Mouse (Mus musculus): ENCODE data around the gene Kdm2b.

Gene Kdm2b

DNA sequence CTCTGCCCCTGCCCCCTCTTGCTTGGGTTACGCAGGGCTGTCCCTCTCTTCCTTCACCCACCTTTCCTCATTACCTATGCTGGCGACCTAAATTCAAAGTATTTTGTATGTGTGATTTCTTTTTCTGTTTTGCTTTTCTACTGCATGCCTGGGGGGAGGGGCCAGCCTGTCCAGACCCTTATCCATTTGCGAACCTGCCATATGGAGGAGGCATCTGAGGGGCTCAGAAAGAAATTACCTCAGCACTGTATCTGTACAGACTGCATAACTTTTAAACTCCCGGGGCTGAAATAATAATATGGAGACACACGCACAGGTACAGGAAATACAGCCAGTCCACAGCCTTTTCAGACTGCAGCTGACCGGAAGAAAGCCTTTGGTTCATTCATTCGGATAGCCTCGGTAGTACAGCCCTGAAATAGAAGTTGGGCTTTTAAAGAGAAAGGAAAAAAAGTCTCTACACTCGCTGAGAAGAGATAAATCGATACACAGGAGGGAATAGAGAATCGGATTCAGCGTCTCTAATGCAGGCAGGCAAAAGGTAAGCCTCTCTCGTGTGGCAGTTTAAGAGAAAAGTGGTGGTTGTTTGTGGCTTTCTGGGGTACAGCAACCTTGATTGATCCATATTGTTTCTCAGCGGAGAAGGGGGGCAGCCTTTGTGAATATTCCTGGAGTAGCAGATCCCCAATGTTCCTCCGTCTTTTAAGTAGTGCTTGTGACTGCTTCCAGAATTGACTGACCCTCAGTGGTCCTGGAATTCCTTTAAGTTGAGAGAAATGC lies at the start of gene Kdm2b:
TSS of gene Kdm2b (minus strand) at position 273 of the 780 bp plus-strand sequence.
- in situ Hi-C loops (cut with MboI, MseI) = no loop called here

DNA sequence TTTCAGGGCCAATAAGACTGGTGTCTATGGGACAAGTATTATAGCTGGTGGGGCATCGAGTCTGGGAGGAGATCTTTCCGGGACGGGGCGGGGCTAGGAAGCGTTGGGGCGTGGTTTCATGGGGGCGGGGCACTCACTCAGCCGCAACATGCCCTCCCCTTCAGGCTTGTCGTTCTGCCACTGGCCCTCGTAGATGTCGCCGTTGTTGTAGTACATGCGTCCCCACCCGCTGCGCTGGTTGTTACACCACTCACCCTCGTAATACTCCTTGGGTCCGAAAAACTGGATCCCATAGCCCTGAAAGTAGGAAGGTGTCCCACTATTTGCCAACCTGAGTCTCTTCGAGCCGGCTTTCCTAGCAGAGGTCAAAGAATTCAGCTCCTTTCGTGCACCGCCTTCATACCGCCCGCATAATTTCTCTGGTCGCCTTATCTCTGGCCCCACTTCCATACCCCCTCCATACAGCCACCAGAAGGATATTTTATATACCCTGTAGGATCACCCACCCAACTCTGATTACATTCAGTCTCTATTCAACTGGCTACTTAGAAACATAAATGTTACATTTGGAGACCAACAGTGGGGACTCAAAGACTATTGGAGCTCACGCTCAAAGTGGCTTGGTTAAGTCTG lies 49.6 kb upstream of the Kdm2b start:
- in situ Hi-C loops (cut with MboI, MseI) = no loop called here

- in situ Hi-C loops (cut with MboI, MseI) = no loop called here
These were observed 48.5 kb upstream of the Kdm2b start for GRCm38 (mm10) chr5:123038115-123038514.

DNA sequence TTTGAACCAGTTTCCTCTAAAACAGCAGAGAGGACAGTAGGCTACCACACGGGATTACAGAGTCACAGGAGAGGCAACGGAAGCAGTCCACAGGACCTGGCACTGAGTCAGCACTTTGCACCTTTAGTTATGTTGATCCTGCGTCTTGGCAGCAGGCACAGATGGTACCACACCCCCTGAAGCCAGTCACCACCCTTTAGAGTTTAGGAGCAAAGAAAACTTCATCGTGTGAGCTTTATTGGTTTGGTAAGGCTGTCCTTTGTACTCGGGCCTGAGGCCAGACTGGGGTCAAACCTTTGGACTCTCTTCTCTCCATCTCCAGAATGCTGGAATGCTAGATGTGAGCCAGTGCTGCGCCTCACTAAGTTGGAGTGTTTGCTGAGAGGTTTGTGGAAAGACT lies 45.9 kb upstream of the Kdm2b start:
- in situ Hi-C loops (cut with MboI, MseI) = no loop called here

GRCm38 (mm10) chr5:123035089-123035488 lies 45.5 kb upstream of the Kdm2b start:
- in situ Hi-C loops (cut with MboI, MseI) = no loop called here

GRCm38 (mm10) chr5:123033646-123034160 lies 44.1 kb upstream of the Kdm2b start:
- in situ Hi-C loops (cut with MboI, MseI) = no loop called here

- in situ Hi-C loops (cut with MboI, MseI) = no loop called here
These were observed 41.7 kb upstream of the Kdm2b start for GRCm38 (mm10) chr5:123031312-123031711.

DNA sequence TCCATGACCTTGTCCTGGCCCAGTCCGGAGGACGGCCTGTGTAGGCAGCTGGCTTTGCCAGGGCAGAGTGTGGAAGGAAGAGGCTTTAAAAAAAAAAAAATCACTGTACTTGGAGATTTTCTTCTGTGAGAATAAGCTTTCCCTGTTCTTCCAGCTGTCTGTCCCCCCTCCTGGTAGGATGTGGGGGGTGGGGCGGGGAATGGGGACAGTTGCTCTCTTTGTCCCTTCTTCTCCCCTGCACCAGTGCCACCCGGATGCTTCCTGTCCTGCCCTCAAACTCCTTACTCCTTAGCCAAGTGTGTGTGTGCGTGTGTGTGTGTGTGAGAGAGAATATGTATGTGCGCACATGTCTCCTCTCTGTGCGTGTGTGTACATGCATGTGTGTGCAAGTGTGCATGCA lies 40.1 kb upstream of the Kdm2b start:
- in situ Hi-C loops (cut with MboI, MseI) = no loop called here

GRCm38 (mm10) chr5:123027436-123027835 lies 37.8 kb upstream of the Kdm2b start:
- in situ Hi-C loops (cut with MboI, MseI) = no loop called here

DNA sequence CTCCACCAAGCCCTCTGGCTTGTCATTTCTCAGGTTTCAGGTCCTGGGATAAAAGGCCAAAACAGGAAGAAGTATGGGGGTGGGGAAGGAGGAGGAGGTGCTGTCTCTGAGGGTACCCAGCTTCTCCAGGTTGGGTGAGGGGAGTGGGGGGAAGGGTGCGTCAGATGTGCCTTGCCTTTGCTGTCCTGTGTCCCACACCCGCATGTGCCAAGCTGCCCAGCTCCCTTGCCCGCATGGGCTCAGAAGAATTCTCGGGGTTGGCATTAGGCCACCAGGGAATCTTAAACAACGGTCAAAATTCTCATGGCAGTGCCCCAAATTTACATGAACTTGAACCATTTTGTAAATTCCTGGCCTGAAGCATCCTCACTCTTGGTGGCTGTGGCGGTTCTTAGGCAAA lies 36.8 kb upstream of the Kdm2b start:
- in situ Hi-C loops (cut with MboI, MseI) = no loop called here

DNA sequence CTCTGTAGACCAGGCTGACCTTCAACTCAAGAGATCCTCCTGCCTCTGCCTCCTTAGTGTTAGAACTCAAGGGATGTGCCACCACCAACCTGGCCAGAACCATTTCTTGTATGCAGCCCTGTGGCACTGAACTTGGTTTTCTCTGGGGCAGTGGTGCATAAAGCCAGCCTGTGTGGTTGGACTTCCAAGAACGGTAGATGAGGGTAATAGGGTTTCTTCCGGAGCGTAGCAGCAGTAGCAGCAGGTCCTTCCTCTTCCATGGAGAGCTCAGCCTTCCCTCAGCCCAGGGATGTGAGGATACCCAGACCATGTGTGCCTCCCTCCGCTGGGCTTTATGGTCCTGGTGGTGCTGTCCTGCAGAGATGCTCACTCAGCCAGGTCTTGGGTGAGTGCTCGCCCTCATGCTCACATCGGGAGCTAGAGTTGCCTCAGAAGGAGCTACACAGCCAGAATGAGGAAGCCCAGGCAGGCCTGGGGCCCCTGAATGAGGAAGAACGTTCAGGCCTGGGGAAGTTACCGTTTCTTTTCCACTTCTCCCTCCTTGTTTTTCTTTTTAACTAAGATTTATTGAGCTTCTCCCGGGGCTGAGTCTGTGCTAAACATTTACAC lies 35.4 kb upstream of the Kdm2b start:
- in situ Hi-C loops (cut with MboI, MseI) = no loop called here

DNA sequence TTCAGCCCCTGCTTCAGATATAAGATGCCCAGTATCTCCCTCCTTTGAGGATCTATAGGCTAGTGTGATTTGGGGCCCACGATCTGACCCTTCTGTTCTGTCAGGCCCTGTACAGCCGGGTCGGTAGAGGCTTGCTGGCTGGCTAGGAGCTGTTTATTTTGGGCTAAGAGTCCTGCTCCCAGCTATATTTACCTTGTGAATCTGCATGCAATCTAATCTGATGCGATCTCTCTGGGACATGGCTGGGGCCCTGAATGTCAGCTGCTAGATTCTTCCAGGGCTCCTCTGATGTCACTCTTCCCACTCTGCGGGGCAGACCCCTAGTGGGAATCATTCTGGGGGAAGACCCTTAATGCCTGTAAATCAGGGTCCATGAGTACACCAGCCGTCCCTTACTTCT lies 34.7 kb upstream of the Kdm2b start:
- in situ Hi-C loops (cut with MboI, MseI) = no loop called here

- in situ Hi-C loops (cut with MboI, MseI) = no loop called here
These were observed 33.4 kb upstream of the Kdm2b start for GRCm38 (mm10) chr5:123023049-123023448.

DNA sequence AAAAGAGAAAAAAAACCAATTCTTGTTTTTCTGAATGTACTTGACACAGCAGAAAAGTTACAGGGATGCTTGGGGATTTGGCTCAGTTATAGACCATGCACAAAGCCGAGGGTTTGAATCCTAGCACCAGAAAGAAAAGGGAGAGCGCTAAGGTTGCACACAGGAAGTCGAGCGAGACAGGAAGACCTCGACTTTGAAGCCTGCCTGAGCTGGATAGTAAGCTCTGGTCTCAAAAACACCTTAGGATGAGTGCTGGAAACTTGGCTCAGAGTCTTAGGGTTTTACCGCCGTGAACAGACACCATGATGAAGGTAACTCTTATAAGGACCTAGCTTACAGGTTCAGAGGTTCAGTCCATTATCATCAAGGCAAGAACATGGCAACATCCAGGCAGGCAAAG lies 31.8 kb upstream of the Kdm2b start:
- in situ Hi-C loops (cut with MboI, MseI) = no loop called here

DNA sequence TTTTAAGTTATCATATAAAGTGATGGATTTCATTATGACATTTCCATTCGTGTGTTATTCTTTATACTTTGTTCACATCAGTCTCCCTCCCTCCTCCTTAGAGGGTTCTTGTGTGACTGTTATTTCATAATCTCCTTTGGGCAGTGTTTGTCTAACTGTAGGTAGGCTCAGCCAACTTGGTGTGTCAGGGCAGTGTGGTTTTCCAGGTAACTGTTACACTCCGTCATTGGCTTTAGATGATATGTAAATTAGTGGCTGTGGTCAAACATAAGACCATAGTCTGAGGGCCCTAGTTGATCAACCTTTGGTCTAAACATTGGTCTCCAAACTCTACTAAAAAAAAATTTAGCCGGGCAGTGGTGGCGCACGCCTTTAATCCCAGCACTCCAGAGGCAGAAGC lies 30.8 kb upstream of the Kdm2b start:
- in situ Hi-C loops (cut with MboI, MseI) = no loop called here

- in situ Hi-C loops (cut with MboI, MseI) = no loop called here
These were observed 29.9 kb upstream of the Kdm2b start for GRCm38 (mm10) chr5:123019336-123020016.

DNA sequence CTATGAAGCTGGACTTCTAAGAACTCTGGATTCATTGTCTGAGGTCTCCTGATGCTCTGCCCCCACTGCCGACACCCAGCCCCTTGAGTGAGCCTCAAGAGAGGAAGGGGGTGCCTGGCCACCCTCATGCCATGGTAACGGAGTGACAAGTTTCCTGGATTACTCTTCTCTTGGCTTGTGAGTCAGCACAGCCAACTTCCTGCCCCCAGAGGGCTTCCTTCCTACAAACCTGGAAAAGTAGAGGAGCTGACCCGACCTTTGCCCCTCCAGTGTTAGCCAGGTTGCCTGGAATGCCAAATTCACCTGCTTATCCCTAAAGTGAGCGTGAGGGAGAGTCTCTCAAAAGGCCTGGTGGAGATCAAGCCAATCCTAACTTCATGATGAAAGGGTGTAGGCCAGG lies 27.9 kb upstream of the Kdm2b start:
- in situ Hi-C loops (cut with MboI, MseI) = no loop called here

- in situ Hi-C loops (cut with MboI, MseI) = no loop called here
These were observed 26.3 kb upstream of the Kdm2b start for GRCm38 (mm10) chr5:123015915-123016314.

- in situ Hi-C loops (cut with MboI, MseI) = loop anchor here (5.0 kb wide), 1 partner anchor 32 kb away; the partner anchor contains the start of gene Morn3
These were observed 25.4 kb upstream of the Kdm2b start, which contains the start of gene Orai1 for GRCm38 (mm10) chr5:123014753-123015701. TSS of gene Orai1 (plus strand) at chr5:123015074.

DNA sequence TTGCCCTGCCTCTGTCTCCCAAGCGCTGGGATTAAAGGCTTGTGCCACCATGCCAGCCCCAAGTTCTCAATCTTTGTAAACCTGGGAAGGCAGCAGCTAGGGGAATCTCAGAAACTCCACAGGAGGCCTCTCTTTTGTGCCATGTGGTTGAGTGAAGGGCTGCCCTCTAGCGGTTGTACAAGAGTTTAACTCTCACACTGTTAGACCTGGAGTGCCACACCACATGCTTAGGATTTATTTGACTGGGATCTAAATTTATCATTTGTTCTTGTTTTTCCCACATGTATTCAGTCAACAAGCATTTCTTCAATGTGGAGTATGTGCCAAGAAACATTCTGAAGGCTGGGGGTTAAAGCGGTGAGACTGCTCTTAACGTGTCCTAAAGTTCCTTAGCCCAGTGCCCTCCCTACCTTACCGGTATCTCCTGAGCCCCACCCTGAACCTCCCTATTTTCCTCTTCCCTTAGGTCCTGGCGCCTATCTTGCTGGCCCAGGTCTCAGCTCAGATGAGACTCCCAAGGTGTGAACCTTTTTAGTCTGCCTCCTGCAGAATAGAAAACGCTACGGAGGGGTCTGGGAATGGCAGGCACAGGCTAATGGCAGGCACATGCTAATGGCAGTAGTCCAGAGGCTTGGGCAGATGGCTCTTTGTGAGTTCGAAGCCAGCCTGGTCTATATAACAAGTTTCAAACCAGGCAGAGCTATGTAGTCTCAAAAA lies 24.1 kb upstream of the Kdm2b start:
- in situ Hi-C loops (cut with MboI, MseI) = loop anchor here (5.0 kb wide), 1 partner anchor 34 kb away; the partner anchor contains the start of gene Morn3

All from regulatory T cell (primary cell).